ENCODE assay signal across 8 mouse cellular contexts in genomic region chr7:13024805-13025204, GRCm38 (mm10). TPM values are rescaled to one million over a fixed set of nuclear protein-coding genes. Genes with fewer than 3 reads are reported as not detected.
DNase-seq lines count a peak whose midpoint lies in the region; ATAC-seq and TF ChIP-seq lines count a peak whose summit lies in the region.

No protein-coding gene starts in this region.

- H3K4me2 ChIP-seq in hindbrain, postnatal 0 days (ENCODE audit: low read depth, low read length) = peak overlapping the region; percentile 90

- POLR2A ChIA-PET in Patski (lab: Charles Lee) = interaction anchor here (0.8 to 2.5 kb wide), 2 partner anchors 14 to 16 kb away, joined by 3 to 8 read pairs; partner anchors contain the start of gene Ube2m

- no peaks in the 10 kb centered on the region for H3K9me3 ChIP-seq in hindbrain, postnatal 0 days (ENCODE audit: low read length)
- no peaks in the 10 kb centered on the region for H3K9me3 ChIP-seq in megakaryocyte, embryonic 14.5 days

- H3K36me3 ChIP-seq in hindbrain, postnatal 0 days (ENCODE audit: insufficient read depth, low read length) = peaks cover 37% of the 10 kb centered on the region
- H3K36me3 ChIP-seq in megakaryocyte, embryonic 14.5 days (replicated peaks; ENCODE audit: low read length) = peaks cover 44% of the 10 kb centered on the region

- peak overlapping the region; percentile 99 for H3K27ac ChIP-seq in hindbrain, postnatal 0 days

- peak overlapping the region; percentile 98 for H3K9ac ChIP-seq in hindbrain, postnatal 0 days (replicated peaks; ENCODE audit: low read length)

- H3K4me3 ChIP-seq in hindbrain, postnatal 0 days (ENCODE audit: low read length) = peak overlapping the region; percentile 79
- H3K4me3 ChIP-seq in megakaryocyte, embryonic 14.5 days (replicated peaks) = peak overlapping the region; percentile 99

- no peak for DNase-seq in Patski (ENCODE audit: low read depth, low spot score)
- peak; percentile 92 to 94 for DNase-seq in cerebellum, postnatal 14 days
- peak; percentile 74 to 84 for DNase-seq in frontal cortex, postnatal 36 days (ENCODE audit: low spot score in 2 of 2)
- peak; percentile 86 for DNase-seq in hindbrain, postnatal 0 days (ENCODE audit: low spot score)
- DNase-seq in left cerebral cortex, postnatal 14 days (ENCODE audit: low spot score in 2 of 2) = peak; percentile 83 to 89
- DNase-seq in right cerebral cortex, postnatal 25 days = peak; percentile 84
- DNase-seq in urinary bladder, postnatal 4 days (ENCODE audit: low spot score in 2 of 2) = peak; percentile 80 to 83

- no peak for TF ChIP-seq CTCF in Patski (IDR thresholded peaks at IDR 0.05)
- TF ChIP-seq CTCF in hindbrain, postnatal 0 days (IDR thresholded peaks at IDR 0.05; ENCODE audit: low read depth) = peak; percentile 51

- no peaks in the 10 kb centered on the region for H3K27me3 ChIP-seq in Patski
- H3K27me3 ChIP-seq in hindbrain, postnatal 0 days (ENCODE audit: insufficient read depth, low read length) = no peaks in the 10 kb centered on the region
- no peaks in the 10 kb centered on the region for H3K27me3 ChIP-seq in megakaryocyte, embryonic 14.5 days (replicated peaks)

- under 1% methylated on average over 36 of the region's 44 CpGs for WGBS in hindbrain, postnatal 0 days

- ATAC-seq in Patski = peak; percentile 41
- peak; percentile 73 for ATAC-seq in hindbrain, postnatal 0 days

- in situ Hi-C loops in Patski (cut with MboI; ENCODE audit: low pct_unique_long_range_greater_than_20kb) = no loop called here

- intact Hi-C loops in left cerebral cortex, postnatal 14 days (cut with DNase I) = loop anchor here (2.0 kb wide), 1 partner anchor 16 kb away; no protein-coding TSS in a partner anchor

- CTCF ChIA-PET in Patski (lab: Charles Lee) = interaction anchor here (0.8 kb wide), 1 partner anchor 10 kb away, joined by 3 read pairs; the partner anchor contains the start of gene Chmp2a

- H3K4me1 ChIP-seq in hindbrain, postnatal 0 days (ENCODE audit: insufficient read depth, low read length) = peaks cover 7% of the 10 kb centered on the region
- H3K4me1 ChIP-seq in megakaryocyte, embryonic 14.5 days = peaks cover 54% of the 10 kb centered on the region

RNA-seq across cellular contexts. Expression of gene Chmp2a, which starts 9.8 kb away (rescaled TPM):
- 215 TPM for polyA plus RNA-seq in Patski (2021)
- 59.7 and 68.0 TPM in 2 replicates for total RNA-seq in hindbrain, postnatal 0 days (2014; rRNA removed)
- polyA plus RNA-seq in hindbrain, postnatal 0 days (2015; fragmentation: Nextera tagmentation; extraction: Ambion mirVana) = 188 and 202 TPM in 2 replicates
- total RNA-seq in left cerebral cortex, postnatal 14 days (2021) = 100 to 1,000 TPM; 123 to 135 TPM
- 404 and 592 TPM in 2 replicates for polyA plus RNA-seq in megakaryocyte, embryonic 14.5 days (2012; ENCODE audit: insufficient read depth, low replicate concordance)

RNA-seq across cellular contexts. Expression of gene Ube2m, which starts 13.3 kb away (rescaled TPM):
- 222 TPM for polyA plus RNA-seq in Patski (2021)
- 320 and 345 TPM in 2 replicates for total RNA-seq in hindbrain, postnatal 0 days (2014; rRNA removed)
- polyA plus RNA-seq in hindbrain, postnatal 0 days (2015; fragmentation: Nextera tagmentation; extraction: Ambion mirVana) = 140 and 153 TPM in 2 replicates
- 100 to 1,000 TPM; 207 to 218 TPM for total RNA-seq in left cerebral cortex, postnatal 14 days (2021)
- polyA plus RNA-seq in megakaryocyte, embryonic 14.5 days (2012; ENCODE audit: insufficient read depth, low replicate concordance) = 283 and 366 TPM in 2 replicates

RNA-seq across cellular contexts. Expression of gene Zbtb45, which starts 15.0 kb away (rescaled TPM):
- 21.8 TPM for polyA plus RNA-seq in Patski (2021)
- total RNA-seq in hindbrain, postnatal 0 days (2014; rRNA removed) = 41.6 and 47.6 TPM in 2 replicates
- 23.9 and 24.6 TPM in 2 replicates for polyA plus RNA-seq in hindbrain, postnatal 0 days (2015; fragmentation: Nextera tagmentation; extraction: Ambion mirVana)
- total RNA-seq in left cerebral cortex, postnatal 14 days (2021) = 10 to 100 TPM; 33.3 to 35.6 TPM
- 52.8 and 179 TPM in 2 replicates for polyA plus RNA-seq in megakaryocyte, embryonic 14.5 days (2012; ENCODE audit: insufficient read depth, low replicate concordance)

RNA-seq across cellular contexts. Expression of gene Trim28, which starts 25.9 kb away (rescaled TPM):
- 447 TPM for polyA plus RNA-seq in Patski (2021)
- 483 and 563 TPM in 2 replicates for total RNA-seq in hindbrain, postnatal 0 days (2014; rRNA removed)
- 176 and 184 TPM in 2 replicates for polyA plus RNA-seq in hindbrain, postnatal 0 days (2015; fragmentation: Nextera tagmentation; extraction: Ambion mirVana)
- 100 to 1,000 TPM; 218 to 223 TPM for total RNA-seq in left cerebral cortex, postnatal 14 days (2021)
- 55.5 and 236 TPM in 2 replicates for polyA plus RNA-seq in megakaryocyte, embryonic 14.5 days (2012; ENCODE audit: insufficient read depth, low replicate concordance)

RNA-seq across cellular contexts. Expression of gene Slc27a5, which starts 26.8 kb away (rescaled TPM):
- 0.26 TPM for polyA plus RNA-seq in Patski (2021)
- 1.1 and 1.7 TPM in 2 replicates for total RNA-seq in hindbrain, postnatal 0 days (2014; rRNA removed)
- 0.29 and 0.30 TPM in 2 replicates for polyA plus RNA-seq in hindbrain, postnatal 0 days (2015; fragmentation: Nextera tagmentation; extraction: Ambion mirVana)
- not detected for total RNA-seq in left cerebral cortex, postnatal 14 days (2021)
- polyA plus RNA-seq in megakaryocyte, embryonic 14.5 days (2012; ENCODE audit: insufficient read depth, low replicate concordance) = not detected in 2 replicates
